Mouse (Mus musculus): ENCODE measurements around the gene Dusp12. TPM values are rescaled to one million over a fixed set of nuclear protein-coding genes. Genes with fewer than 3 reads are reported as not detected.

Gene Dusp12
- total and polyA plus RNA-seq, 3 experiments = 30.4 to 41.7 (median 30.9) TPM

- H3K4me3 ChIP-seq (replicated peaks in 1 of 3; ENCODE audit: low read depth in 2 of 3, low read length in 2 of 3, poor library complexity in 1 of 3) = no peak overlapping the region
- peaks cover 35% of the 10 kb centered on the region for H3K79me2 ChIP-seq (replicated peaks; ENCODE audit: control insufficient read depth, extremely low read depth, insufficient read depth, poor library complexity, severe bottlenecking)
- no peak for DNase-seq (ENCODE audit: extremely low read depth)
- peak overlapping the region; percentile 40 for H3K4me2 ChIP-seq (ENCODE audit: insufficient read depth, low read depth, poor library complexity, severe bottlenecking)
- H3K9ac ChIP-seq (ENCODE audit: insufficient read depth, low read depth) = peak overlapping the region; percentile 16; the same call in 1 of the 2 replicates
- peaks cover 22 to 43% of the 10 kb centered on the region in 2 experiments for H3K36me3 ChIP-seq (replicated peaks in 1 of 2; ENCODE audit: control insufficient read depth in 1 of 2, insufficient read depth in 1 of 2, low read length in 1 of 2)
- in situ Hi-C loops (cut with MboI; ENCODE audit: low pct_ligation_motif_present, low pct_unique_long_range_greater_than_20kb, low sequenced_read_pairs) (no loop called here), dilution Hi-C loops (cut with MboI; ENCODE audit: extremely low pct_ligation_motif_present, extremely low pct_unique_long_range_greater_than_20kb, low sequenced_read_pairs) (no loop called here)
- no peaks in the 10 kb centered on the region for H3K27me3 ChIP-seq (replicated peaks)
- TF ChIP-seq USF1 (IDR thresholded peaks at IDR 0.05; ENCODE audit: low read depth, low read length) (no peak), IRF4 (IDR thresholded peaks at IDR 0.05; ENCODE audit: low read depth, low read length) (no peak)
- H3K9me3 ChIP-seq (replicated peaks; ENCODE audit: low read length) = no peaks in the 10 kb centered on the region
- H3K4me1 ChIP-seq (ENCODE audit: control insufficient read depth in 1 of 2, insufficient read depth in 2 of 2) = peaks cover 0 to 14% of the 10 kb centered on the region in 2 experiments; a peak in 2 of 4 replicates
- no peak overlapping the region for H3K27ac ChIP-seq (ENCODE audit: insufficient read depth, low read depth)
Observed at GRCm38 (mm10) chr1:170882915-170883485, 2.3 kb downstream of the Dusp12 start.

- H3K4me1 ChIP-seq (ENCODE audit: control insufficient read depth in 1 of 2, insufficient read depth in 2 of 2) = no peaks in the 10 kb centered on the region
- no peak overlapping the region for H3K9ac ChIP-seq (ENCODE audit: insufficient read depth, low read depth)
- dilution Hi-C loops (cut with MboI; ENCODE audit: extremely low pct_ligation_motif_present, extremely low pct_unique_long_range_greater_than_20kb, low sequenced_read_pairs) = no loop called here
- H3K4me2 ChIP-seq (ENCODE audit: insufficient read depth, low read depth, poor library complexity, severe bottlenecking) = no peak overlapping the region
- no peaks in the 10 kb centered on the region for H3K9me3 ChIP-seq (replicated peaks; ENCODE audit: low read length)
- H3K36me3 ChIP-seq (replicated peaks in 1 of 2; ENCODE audit: control insufficient read depth in 1 of 2, insufficient read depth in 1 of 2, low read length in 1 of 2) = peaks cover 48 to 84% of the 10 kb centered on the region in 2 experiments
- TF ChIP-seq ZMIZ1 (IDR thresholded peaks at IDR 0.05; ENCODE audit: low read depth, low read length) (no peak), JUND (conservative IDR thresholded peaks at IDR 0.05; ENCODE audit: low read depth, low read length) (no peak), SIN3A (IDR thresholded peaks at IDR 0.05; ENCODE audit: low read length) (no peak), GABPA (IDR thresholded peaks at IDR 0.05; ENCODE audit: insufficient replicate concordance, low read depth, low read length) (no peak), POLR2A (IDR thresholded peaks at IDR 0.05; ENCODE audit: low read depth, low read length) (no peak), SMC3 (IDR thresholded peaks at IDR 0.05; ENCODE audit: low read depth, low read length) (no peak), BHLHE40 (IDR thresholded peaks at IDR 0.05; ENCODE audit: low read depth, low read length) (no peak), EP300 (IDR thresholded peaks at IDR 0.05; ENCODE audit: low read length) (no peak), NRF1 (IDR thresholded peaks at IDR 0.05; ENCODE audit: low read depth, low read length) (no peak), HCFC1 (IDR thresholded peaks at IDR 0.05; ENCODE audit: low read depth, low read length) (no peak), MAX (IDR thresholded peaks at IDR 0.05; ENCODE audit: low read length) (no peak), MXI1 (IDR thresholded peaks at IDR 0.05; ENCODE audit: low read depth, low read length) (no peak), JUN (IDR thresholded peaks at IDR 0.05; ENCODE audit: insufficient read depth, low read depth, low read length) (no peak), ETS1 (conservative IDR thresholded peaks at IDR 0.05; ENCODE audit: low read depth, low read length) (no peak), PAX5 (IDR thresholded peaks at IDR 0.05; ENCODE audit: low read length) (no peak), UBTF (IDR thresholded peaks at IDR 0.05; ENCODE audit: low read depth, low read length) (no peak), TBP (conservative IDR thresholded peaks at IDR 0.05; ENCODE audit: low read depth, low read length) (no peak)
- no peaks in the 10 kb centered on the region for H3K27me3 ChIP-seq (replicated peaks)
- no peak overlapping the region for H3K27ac ChIP-seq (ENCODE audit: insufficient read depth, low read depth)
- in situ Hi-C loops (cut with MboI; ENCODE audit: low pct_ligation_motif_present, low pct_unique_long_range_greater_than_20kb, low sequenced_read_pairs) = no loop called here
- peaks cover 13% of the 10 kb centered on the region for H3K79me2 ChIP-seq (replicated peaks; ENCODE audit: control insufficient read depth, extremely low read depth, insufficient read depth, poor library complexity, severe bottlenecking)
- no peak overlapping the region for H3K4me3 ChIP-seq (replicated peaks in 1 of 3; ENCODE audit: low read depth in 2 of 3, low read length in 2 of 3, poor library complexity in 1 of 3)
- no peak for DNase-seq (ENCODE audit: extremely low read depth)
Observed at GRCm38 (mm10) chr1:170876906-170877305, 8.4 kb downstream of the Dusp12 start.

All from CH12.LX (cell line).